In the genomic region with DNA sequence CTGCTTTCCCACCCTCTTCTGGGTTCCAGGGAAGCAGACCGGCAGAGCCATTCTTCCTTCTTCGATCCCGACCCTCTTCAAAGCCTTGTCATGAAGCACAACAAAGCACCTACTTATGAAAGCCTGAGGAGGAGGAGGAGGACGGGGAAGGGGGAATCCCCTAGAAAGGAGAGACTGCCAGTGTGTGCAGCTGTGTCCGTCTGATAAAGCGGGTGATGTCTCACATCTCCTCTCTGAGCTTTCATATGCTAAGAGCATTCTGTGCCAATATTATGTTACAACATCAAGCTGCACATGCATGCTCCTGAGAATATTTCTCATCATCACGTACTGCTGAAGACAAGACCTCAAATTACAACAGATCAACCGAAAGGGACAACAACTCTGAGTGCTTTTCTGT, we compare ENCODE assay signal across 28 mouse cellular contexts.
DNase-seq lines count a peak whose midpoint lies in the region; ATAC-seq lines count a peak whose summit lies in the region.
"Had no signal": no experiment of that assay in that cellular context is flagged by ENCODE, and none has a peak within 500 bp of the region (broad histone marks: within the 10 kb centered on the region; RNA-seq: fewer than 3 reads in every experiment).

No protein-coding gene starts in this region.

- no peaks in the 10 kb centered on the region for H3K9me3 ChIP-seq in megakaryocyte, embryonic 14.5 days
- H3K9me3 ChIP-seq: hindbrain, embryonic 12.5 days; hindbrain, embryonic 15.5 days had no signal

- H3K4me1 ChIP-seq in megakaryocyte, embryonic 14.5 days = peaks cover 29% of the 10 kb centered on the region
- H3K4me1 ChIP-seq: embryonic facial prominence, embryonic 10.5 days had no signal

- ATAC-seq in megakaryocyte, adult 5-6 weeks (ENCODE audit: poor library complexity, severe bottlenecking) = no peak
- ATAC-seq in megakaryocyte-erythroid progenitor cell, adult 5-6 weeks (replicated peaks; ENCODE audit: low FRiP score, low TSS enrichment, poor library complexity, severe bottlenecking) = peak; percentile 87
- no peak for ATAC-seq in erythroid progenitor cell, adult 5-6 weeks (replicated peaks; ENCODE audit: low FRiP score, poor library complexity, severe bottlenecking)
- ATAC-seq: activated CD4-positive, CD25-positive, alpha-beta regulatory T cell, adult 4 months; forebrain, embryonic 14.5 days; intestine, postnatal 0 days had no signal

- H3K27me3 ChIP-seq in megakaryocyte, embryonic 14.5 days (replicated peaks) = no peaks in the 10 kb centered on the region
- H3K27me3 ChIP-seq: CH12.LX; embryonic facial prominence, embryonic 13.5 days; heart, embryonic 13.5 days; hindbrain, embryonic 12.5 days; hindbrain, embryonic 15.5 days had no signal

- H3K36me3 ChIP-seq in megakaryocyte, embryonic 14.5 days (replicated peaks; ENCODE audit: low read length) = peaks cover 79% of the 10 kb centered on the region
- H3K36me3 ChIP-seq: G1E had no signal

- DNase-seq in c-Kit-positive CD71-positive TER-119-negative erythroid progenitor cells, embryonic 14.5 days (ENCODE audit: low read depth) = peak; percentile 11
- no peak for DNase-seq in thymus, postnatal 0 days (ENCODE audit: low spot score)
- DNase-seq: adrenal gland, adult 8-10 months; adrenal gland, postnatal 25 days; B cell, adult 2 months; cerebellum, adult 11 months; cerebellum, adult 2 months; cerebellum, adult 9-11 months; cerebellum, postnatal 25 days; embryo, embryonic 11 days; gastrocnemius, postnatal 25 days; heart, adult 18-20 months had no signal

- H3K4me3 ChIP-seq in megakaryocyte, embryonic 14.5 days (replicated peaks) = peak overlapping the region; percentile 31
- H3K4me3 ChIP-seq: embryonic facial prominence, embryonic 10.5 days; embryonic facial prominence, embryonic 13.5 days; erythroblast, embryonic 14.5 days; forebrain, embryonic 10.5 days; heart, embryonic 13.5 days; hindbrain, embryonic 12.5 days; hindbrain, embryonic 15.5 days had no signal
